Mouse (Mus musculus) neural tube, embryonic 10.5 days (tissue): Measurements from ENCODE around the gene Ppil4.
A peak's percentile ranks its signal among the peaks of the same experiment; 100 is the strongest.

Experiments used
- DNase-seq: peaks from one replicate; pipeline ENCODE4 v3.0.0-alpha.2; 2017; ENCODE audit warnings: low spot score; ENCODE audit errors: extremely low spot score

Ppil4 gene

DNA sequence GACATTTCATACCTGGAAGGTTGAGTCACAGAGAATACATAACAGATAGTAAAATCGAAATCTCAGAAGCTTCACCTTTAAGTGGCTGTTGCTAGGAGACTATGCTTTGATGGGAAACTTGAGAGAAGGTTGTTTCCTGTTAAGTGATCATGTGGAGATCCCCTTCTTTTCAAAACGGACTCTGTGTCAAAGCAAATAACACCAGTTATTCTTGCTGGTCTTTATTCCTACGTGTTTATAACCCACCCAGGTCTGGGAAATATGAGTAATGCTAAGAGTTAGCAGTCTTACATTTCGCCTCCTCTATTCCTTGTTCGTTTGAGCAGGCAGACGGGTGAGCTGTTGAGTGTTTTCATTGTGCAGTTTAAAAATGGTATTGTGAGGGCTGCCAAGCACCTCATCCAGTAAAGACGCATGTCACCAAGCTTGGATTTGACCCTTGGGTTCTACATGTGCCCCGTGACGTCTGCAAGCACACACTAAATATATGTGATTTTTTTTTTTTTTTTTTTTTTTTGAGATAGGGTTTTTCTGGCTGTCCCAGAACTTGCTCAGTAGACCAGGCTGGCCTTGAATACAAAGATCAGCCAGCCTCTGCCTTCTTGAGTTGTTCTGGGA, 32.1 kb downstream of the Ppil4 start:
- DNase-seq, result no peak

- DNase-seq, result no peak
Observed at GRCm38 (mm10) chr10:7825281-7825665, 32.6 kb downstream of the Ppil4 start.

- DNase-seq, result no peak
Observed at GRCm38 (mm10) chr10:7826106-7826505, 33.4 kb downstream of the Ppil4 start.

- peak; percentile 34 for DNase-seq
Observed at GRCm38 (mm10) chr10:7832171-7832676, 39.5 kb downstream of the Ppil4 start, which contains the start of gene Zc3h12d. Gene Zc3h12d, plus strand, starts transcription at chr10:7832470.

DNA sequence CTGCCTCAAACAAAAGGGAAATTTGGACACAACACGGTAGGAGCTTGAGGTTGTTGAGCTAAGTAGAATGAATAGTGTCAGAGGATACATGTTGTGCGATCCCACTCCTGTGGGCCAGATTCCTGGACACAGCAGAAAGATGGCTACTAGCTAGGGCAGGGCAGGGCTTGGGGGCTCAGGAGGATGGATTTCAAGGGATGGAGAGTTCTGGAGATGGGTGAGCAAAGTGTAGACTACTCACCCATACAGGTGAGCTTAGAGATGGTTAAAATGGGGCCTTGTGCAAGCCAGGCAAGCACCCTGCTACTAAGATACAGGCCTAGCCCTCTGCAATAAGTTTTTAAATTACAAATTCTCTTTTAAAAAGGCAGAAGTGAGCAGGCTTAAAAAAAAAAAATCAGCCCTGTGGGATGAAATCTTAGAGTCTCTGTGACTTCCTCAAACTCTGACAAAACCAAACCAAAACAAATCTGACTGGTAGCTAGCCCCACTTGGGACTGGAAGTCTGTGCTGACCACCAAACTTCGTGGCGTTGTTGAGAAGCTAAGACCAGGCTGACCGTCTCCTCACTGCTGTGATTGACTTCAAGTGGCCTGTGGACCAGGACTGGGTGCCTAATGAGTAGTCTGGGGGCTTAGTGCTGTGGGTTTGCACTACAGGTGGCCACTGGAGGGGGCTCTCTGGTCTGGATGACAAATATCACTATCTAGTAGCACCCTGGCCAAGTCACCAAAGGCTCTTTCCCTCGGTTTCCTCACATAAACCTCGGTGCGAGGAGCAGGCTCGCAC, 40.9 kb downstream of the Ppil4 start:
- no peak for DNase-seq

GRCm38 (mm10) chr10:7834671-7835225, 42.1 kb downstream of the Ppil4 start:
- DNase-seq, result no peak

DNA sequence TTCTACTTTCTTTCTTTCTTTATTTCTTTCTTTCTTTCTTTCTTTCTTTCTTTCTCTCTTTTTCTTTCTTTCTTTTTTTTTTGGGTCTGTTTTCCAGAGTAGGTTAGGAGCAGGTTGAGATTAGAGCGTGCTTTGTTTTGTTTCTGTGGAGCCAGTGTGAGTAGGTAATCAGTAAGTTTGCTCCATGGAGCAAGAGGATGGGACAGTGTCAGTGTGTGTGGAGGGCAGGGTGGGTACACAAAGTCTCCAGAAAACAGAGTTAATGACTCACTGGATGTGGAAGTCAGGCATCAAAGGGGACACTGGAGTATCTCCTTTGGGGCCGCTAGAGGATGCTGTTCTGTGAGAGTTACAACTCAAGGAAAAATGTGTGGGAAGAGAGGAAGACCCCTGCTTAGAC, 44.2 kb downstream of the Ppil4 start:
- no peak for DNase-seq

DNA sequence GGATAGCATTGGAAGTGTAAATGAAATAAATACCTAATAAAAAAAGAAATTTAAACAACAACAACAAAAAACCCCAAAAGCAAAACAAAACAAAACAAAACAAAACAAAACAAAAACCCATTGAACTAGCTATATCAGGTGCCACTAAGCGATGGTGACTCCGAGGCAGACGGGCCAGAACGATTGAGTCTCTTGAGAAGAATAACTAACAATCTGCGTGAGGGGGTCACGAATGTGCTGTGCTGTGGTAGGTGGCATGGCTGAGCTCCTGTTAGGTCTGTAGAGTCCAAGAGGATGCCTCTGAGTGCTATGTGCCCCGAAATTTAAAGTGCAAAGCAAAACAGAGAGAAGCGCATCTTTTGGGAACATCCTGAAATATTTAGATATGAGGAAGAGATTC, 44.8 kb downstream of the Ppil4 start:
- DNase-seq, result no peak

DNA sequence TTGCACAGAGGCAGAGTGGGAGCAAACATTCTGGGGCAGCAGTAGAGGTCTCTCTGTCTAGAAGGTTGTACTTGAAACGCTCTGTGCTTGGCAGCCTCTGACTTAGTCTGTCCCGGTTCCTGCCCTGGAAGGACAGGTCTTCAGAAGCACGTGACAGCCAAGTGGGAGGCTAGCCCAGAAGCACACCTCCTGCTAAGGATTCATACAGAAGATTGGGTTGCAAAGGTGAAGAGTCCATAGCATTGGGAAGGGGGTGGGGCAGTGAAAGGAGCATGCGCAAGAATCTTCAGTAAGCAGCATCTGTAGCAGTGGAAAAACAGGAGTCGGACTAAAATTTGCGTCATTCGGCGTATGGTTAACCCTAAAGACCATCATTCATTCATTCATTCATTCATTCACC, 45.3 kb downstream of the Ppil4 start:
- DNase-seq, result no peak

DNA sequence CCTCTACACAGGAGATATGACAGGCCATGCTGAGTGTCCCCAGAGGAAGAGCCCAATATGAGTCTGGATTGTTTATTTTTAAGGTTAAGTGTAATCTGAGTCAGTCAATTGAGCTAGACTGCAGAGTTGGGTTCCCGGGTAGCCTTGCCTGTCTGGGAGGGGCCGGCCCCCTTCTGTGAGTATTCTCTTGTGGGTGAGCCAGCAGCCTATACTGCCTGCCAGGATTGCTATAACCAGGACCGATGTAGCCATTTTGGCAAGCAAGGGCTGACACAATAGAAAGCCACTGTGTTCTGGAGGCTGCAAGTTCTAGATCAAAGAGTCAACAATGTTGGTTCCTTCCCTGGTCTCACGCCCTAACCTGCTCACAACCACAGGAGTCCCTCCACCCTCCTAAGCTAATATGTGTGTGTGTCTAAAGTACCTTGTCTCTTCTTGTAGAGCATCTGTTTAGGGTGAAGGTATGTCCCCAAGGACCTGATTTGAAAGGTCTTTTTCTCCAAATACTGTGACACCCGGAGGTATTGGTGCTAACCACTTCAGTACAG, 46.3 kb downstream of the Ppil4 start:
- no peak for DNase-seq

- no peak for DNase-seq
Observed at GRCm38 (mm10) chr10:7839551-7840352, 47.1 kb downstream of the Ppil4 start.

DNA sequence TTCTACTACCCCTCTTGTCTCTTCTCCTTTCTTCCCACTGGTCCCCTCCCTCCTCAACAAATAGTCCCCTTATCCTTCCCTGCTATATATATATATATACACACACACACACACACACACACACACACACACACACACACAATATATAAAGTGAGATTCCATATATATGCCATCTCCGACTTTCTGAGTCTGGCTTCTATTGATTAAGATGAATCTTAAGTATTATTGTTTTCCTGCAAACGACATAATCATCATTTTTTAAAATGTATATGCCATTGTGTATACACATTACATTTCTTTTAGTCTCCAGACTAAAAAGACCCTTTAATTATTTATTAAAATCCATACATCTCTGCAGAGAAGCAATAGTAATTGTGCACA, 47.7 kb downstream of the Ppil4 start:
- no peak for DNase-seq

- no peak for DNase-seq
Observed at GRCm38 (mm10) chr10:7840785-7841184, 48.1 kb downstream of the Ppil4 start.

DNA sequence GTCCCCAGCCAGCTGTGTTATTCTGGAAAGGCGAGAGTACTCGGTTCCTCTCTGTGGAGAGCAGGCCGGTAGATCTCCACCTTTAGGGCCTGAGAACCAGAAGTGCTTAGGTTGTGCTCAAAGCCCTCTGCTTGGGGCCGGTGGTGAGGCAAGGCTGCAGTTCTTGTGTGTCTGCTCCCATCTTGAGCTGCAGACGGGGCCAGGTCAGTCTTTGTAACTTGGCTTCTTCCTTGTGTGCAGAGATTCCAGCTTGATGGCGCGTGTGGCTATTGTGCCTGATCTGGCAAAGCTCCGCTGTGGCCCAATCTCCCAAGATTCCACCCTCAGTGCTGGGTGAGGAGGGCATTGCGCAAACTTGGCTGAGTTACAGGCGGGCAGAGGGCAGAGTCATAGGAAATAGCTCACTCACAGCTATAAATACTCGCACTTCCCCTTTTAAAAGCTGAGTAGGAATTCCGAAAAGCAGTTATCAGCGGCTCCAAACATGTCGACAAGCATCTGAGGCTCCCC, 48.9 kb downstream of the Ppil4 start:
- no peak for DNase-seq

DNA sequence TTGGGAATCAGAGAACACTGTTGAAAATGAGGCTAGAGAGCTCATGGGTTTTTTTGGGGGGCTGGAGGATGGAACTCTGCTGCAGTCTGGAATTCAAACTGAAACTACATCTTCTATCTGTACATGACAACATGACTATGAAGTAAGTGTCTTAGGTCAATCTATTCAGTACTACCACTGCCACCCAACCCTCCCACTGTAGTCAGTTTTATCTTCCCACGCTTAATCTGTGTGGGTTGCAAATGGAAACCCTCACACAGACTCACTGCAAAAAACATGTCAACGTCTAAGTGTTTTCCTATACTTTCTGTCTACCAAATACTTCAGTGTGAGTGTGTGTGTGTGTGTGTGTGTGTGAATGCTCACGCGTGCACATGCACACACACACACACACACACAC, 50.5 kb downstream of the Ppil4 start:
- DNase-seq, result no peak

DNA sequence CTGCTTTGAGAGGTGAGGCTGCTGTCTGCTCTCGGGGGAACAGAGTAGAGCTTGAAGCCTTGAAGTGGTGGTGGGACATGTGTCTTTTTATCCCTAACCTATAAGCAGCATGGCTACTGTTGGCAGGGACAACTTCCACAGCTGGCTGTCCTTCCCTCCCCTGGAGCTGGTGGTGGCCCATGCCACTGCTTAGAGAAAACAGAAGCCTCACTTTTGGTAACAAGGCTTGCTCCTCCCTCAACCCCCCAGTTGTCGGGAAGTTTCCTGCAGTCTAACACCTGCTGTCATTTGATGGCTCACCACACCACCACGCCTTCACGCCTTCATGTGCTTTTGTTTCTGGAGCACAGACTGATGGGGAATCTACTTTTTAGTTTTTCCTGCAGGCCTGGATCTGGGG, 51.5 kb downstream of the Ppil4 start:
- DNase-seq, result no peak

DNA sequence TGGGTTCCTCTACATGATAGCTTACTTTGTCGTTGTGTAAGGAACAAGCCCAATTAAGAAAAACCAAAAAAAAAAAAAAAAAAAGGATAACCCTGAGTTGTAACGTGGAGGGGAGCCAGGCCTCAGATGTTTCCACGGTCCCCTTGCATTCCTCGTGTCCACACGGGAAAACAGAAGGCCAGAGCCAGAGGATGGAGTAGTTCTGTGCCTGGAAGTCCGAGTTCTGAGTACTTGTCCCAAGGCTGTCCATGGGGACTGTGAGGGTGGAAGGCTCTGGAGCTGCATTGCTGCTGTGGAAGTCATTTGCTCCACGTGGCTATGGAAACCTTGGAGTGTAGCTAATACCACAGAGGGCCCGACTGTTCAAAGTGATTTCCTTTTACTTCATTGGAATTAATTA, 52.4 kb downstream of the Ppil4 start:
- no peak for DNase-seq

GRCm38 (mm10) chr10:7845991-7846390, 53.3 kb downstream of the Ppil4 start:
- no peak for DNase-seq

DNA sequence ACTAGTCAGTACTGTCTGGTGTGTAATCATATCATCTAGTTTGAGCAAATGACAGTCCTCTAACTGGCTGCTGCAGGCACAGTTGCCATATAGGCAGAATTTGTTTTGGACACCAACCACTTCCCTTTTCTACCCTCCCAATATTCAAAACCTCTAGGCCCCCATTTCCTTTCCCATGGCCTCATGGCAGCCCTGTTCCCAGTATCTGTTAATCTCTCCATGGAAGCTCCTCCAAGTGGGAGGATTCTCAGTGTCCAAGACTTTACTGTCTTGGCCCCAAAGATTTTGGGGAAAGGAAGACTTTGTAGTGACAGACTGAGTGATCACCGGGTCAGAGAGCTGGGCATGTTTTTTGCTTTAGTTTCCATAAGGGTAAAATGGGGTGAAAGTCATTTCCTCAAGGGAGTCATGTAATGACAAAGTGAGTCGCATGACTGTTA, 54.5 kb downstream of the Ppil4 start:
- no peak for DNase-seq

DNA sequence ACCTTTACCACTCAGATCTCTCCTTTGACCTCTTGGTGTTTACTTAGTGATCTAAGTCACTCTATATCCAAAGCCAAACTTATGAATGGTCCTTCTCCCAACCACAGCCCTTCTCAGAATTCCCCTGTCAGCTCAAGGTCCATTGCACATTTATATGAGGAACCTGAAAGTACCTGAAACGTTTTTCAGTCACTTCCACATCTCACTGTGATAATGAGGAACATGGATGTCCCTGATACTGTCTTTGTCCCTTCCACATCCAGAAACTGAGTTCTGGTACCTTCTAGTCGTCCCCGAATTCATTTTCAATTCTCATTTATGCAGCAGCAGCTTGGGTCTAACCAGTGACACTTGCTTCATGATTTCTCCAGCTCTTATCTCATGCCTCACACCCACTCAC, 59.2 kb downstream of the Ppil4 start:
- no peak for DNase-seq

DNA sequence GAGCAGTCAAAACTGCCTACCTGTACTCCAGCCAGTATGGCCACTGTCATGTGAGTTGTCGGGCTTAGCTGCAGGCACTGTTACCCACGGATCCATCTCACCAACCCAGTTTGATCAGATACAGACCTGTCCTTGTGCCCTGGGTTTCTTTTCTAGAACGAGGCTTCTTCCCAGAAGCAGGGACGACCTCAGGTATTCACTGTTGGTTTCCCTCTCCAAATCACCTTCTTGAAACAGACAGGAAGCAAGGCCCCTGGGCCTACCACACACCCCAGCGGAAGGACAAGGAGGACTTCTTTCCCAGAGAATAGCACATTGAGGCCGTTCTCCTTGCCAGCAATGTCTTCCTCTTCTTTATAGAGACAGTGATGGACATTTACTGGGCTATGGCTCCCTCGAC, 67.8 kb downstream of the Ppil4 start:
- DNase-seq, result no peak
